Mouse (Mus musculus) liver, embryonic 16.5 days (tissue): ENCODE measurements around the gene Stk11. TPM values are rescaled to one million over a fixed set of nuclear protein-coding genes. Genes with fewer than 3 reads are reported as not detected.

Experiments used
- ATAC-seq: fragments of 200-750 bp; cut with Nextera tagmentation; 2 replicates; pipeline ENCODE4 v1.8.0; 2017; ENCODE audit warnings: low read depth, mild to moderate bottlenecking, moderate number of reproducible peaks, moderate library complexity
- H3K27ac ChIP-seq: fragments of 300-500 bp; sonication (generic); 2 replicates; pipeline ENCODE4 v1.5.1; 2014; ENCODE audit warnings: mild to moderate bottlenecking, low read length
- H3K27me3 ChIP-seq: fragments of 300-500 bp; sonication (generic); 2 replicates; pipeline ENCODE4 v1.6.1; 2014; ENCODE audit warnings: low read depth, low read length, mixed read lengths; ENCODE audit not compliant: control insufficient read depth, insufficient read depth
- H3K36me3 ChIP-seq: fragments of 300-500 bp; sonication (generic); 2 replicates; pipeline ENCODE4 v1.6.1; 2014; ENCODE audit warnings: mild to moderate bottlenecking; ENCODE audit not compliant: control insufficient read depth, insufficient read depth
- H3K4me1 ChIP-seq: fragments of 300-500 bp; sonication (generic); 2 replicates; pipeline ENCODE4 v1.6.1; 2014; ENCODE audit warnings: low read depth, low read length, mixed read lengths; ENCODE audit not compliant: control insufficient read depth
- H3K4me2 ChIP-seq: fragments of 300-500 bp; sonication (generic); 2 replicates; pipeline ENCODE4 v1.6.1; 2014; ENCODE audit warnings: low read depth, low read length, mixed read lengths
- H3K4me3 ChIP-seq: fragments of 300-500 bp; sonication (generic); 2 replicates; pipeline ENCODE4 v1.5.1; 2014; ENCODE audit warnings: low read depth, mild to moderate bottlenecking, low read length
- H3K9ac ChIP-seq: fragments of 300-500 bp; sonication (generic); 2 replicates; pipeline ENCODE4 v1.6.1; 2014; ENCODE audit warnings: low read depth, low read length
- H3K9me3 ChIP-seq: fragments of 300-500 bp; sonication (generic); replicated peaks from 2 replicates; pipeline ENCODE4 v1.6.1; 2016; ENCODE audit warnings: low read length; ENCODE audit not compliant: control insufficient read depth
- WGBS: fragments of 180-500 bp; shearing (Covaris S2); extraction: QIAGEN DNeasy Blood & Tissue Kit; methylation state at CpG from one replicate; pipeline ENCODE4 v1.1.7; 2014; ENCODE audit not compliant: insufficient replicate concordance; 5-methylcytosine and 5-hydroxymethylcytosine counted together
- polyA plus RNA-seq: library from polyadenylated mRNA; unstranded; fragments of >200 nt; fragmentation: Nextera tagmentation; extraction: Ambion mirVana; gene quantifications from 2 replicates; pipeline ENCODE4 v1.2.1, GENCODE M21; 2015

Gene Stk11
- polyA plus RNA-seq, 1 experiment from 2014 or later, result 14.4 TPM

DNA sequence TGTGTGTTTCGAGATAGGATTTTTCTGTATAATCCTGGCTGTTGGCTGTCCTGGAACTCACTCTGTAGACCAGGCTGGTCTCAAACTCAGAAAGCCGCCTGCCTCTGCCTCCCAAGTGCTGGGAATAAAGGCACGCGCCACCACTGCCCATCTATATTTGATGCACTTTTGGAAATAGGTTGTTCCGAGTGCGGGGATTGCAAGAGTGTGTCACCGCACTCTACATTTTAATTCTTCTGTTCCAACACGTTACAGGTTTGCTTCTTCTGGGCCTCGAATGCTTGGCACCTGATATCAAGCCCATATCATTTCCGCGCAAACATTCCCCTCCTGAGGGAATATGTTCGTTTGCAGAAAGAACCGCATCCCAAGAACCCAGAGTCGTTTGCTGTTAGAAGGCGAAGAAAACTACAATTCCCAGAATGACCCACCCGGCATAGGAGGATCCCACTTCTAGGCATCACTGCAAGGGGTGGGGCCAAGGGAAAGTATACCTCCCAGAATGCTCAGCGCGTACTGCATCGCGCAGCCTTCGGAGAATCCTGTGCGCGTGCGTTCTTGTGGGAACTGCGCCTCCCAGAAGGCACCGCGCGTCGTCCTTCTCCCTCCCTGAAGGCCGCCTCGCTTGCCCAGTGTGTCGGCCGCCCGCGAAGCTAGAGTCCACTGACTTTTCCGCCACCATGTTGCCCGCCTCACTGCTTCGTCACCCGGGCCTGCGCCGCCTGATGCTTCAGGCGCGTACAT is 26.4 kb downstream of the Stk11 start:
- under 1% methylated on average over 43 of the region's 43 CpGs for WGBS
- Histone ChIP-seq H3K36me3 (peaks cover 16% of the 10 kb centered on the region), H3K9me3 (no peaks in the 10 kb centered on the region), H3K4me3 (peak overlapping the region; percentile 75), H3K9ac (peak overlapping the region; percentile 88), H3K4me2 (peak overlapping the region; percentile 72), H3K27ac (peak overlapping the region; percentile 94), H3K27me3 (peaks cover 35% of the 10 kb centered on the region), H3K4me1 (peaks cover 81% of the 10 kb centered on the region)
- peak; percentile 88 for ATAC-seq

GRCm38 (mm10) chr10:80142530-80142925 is 26.9 kb downstream of the Stk11 start:
- Histone ChIP-seq H3K27me3 (peaks cover 29% of the 10 kb centered on the region), H3K4me1 (peaks cover 81% of the 10 kb centered on the region), H3K4me2 (peak overlapping the region; percentile 72), H3K9me3 (no peaks in the 10 kb centered on the region), H3K27ac (peak overlapping the region; percentile 94), H3K9ac (peak overlapping the region; percentile 88), H3K4me3 (peak overlapping the region; percentile 75), H3K36me3 (peaks cover 16% of the 10 kb centered on the region)
- WGBS, result under 1% methylated on average over 15 of the region's 15 CpGs
- ATAC-seq, result peak; percentile 32

- Histone ChIP-seq H3K36me3 (peaks cover 16% of the 10 kb centered on the region), H3K4me2 (0 out of 2 replicates have a peak overlapping the region, but pooled peaks have one; percentile 72), H3K27me3 (peaks cover 18% of the 10 kb centered on the region), H3K9ac (no peak overlapping the region), H3K9me3 (no peaks in the 10 kb centered on the region), H3K4me1 (peaks cover 79% of the 10 kb centered on the region), H3K4me3 (no peak overlapping the region), H3K27ac (no peak overlapping the region)
- ATAC-seq, result no peak
- WGBS, result 85% methylated on average over 7 of the region's 7 CpGs
Measured at GRCm38 (mm10) chr10:80143664-80144063, 28.1 kb downstream of the Stk11 start.

DNA sequence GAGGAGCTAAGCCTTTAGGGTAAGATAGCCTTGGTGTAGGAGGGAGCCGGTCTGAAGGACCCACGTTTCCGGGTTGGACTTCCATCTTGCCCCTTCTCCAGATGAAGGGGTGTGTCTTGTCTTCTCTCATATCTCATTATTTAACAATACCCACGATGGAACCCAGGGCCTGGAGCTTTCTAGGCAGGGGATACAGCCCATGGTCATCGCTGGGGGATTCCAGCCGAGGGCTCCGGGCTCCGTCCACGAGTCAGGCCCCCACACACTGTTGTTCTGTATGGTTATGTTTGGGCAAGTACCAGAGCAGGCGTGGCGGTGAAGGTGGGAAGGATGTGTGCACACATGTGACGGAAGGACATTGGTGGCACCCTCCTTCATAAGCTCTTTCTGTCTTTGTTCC is 28.6 kb downstream of the Stk11 start:
- peaks cover 13% of the 10 kb centered on the region for H3K27me3 ChIP-seq
- no peak overlapping the region for H3K27ac ChIP-seq
- ATAC-seq, result no peak
- H3K4me3 ChIP-seq, result no peak overlapping the region
- 85% methylated on average over 12 of the region's 12 CpGs for WGBS
- H3K36me3 ChIP-seq, result peaks cover 16% of the 10 kb centered on the region
- H3K9me3 ChIP-seq, result no peaks in the 10 kb centered on the region
- H3K9ac ChIP-seq, result no peak overlapping the region
- no peak overlapping the region for H3K4me2 ChIP-seq
- H3K4me1 ChIP-seq, result peaks cover 74% of the 10 kb centered on the region

DNA sequence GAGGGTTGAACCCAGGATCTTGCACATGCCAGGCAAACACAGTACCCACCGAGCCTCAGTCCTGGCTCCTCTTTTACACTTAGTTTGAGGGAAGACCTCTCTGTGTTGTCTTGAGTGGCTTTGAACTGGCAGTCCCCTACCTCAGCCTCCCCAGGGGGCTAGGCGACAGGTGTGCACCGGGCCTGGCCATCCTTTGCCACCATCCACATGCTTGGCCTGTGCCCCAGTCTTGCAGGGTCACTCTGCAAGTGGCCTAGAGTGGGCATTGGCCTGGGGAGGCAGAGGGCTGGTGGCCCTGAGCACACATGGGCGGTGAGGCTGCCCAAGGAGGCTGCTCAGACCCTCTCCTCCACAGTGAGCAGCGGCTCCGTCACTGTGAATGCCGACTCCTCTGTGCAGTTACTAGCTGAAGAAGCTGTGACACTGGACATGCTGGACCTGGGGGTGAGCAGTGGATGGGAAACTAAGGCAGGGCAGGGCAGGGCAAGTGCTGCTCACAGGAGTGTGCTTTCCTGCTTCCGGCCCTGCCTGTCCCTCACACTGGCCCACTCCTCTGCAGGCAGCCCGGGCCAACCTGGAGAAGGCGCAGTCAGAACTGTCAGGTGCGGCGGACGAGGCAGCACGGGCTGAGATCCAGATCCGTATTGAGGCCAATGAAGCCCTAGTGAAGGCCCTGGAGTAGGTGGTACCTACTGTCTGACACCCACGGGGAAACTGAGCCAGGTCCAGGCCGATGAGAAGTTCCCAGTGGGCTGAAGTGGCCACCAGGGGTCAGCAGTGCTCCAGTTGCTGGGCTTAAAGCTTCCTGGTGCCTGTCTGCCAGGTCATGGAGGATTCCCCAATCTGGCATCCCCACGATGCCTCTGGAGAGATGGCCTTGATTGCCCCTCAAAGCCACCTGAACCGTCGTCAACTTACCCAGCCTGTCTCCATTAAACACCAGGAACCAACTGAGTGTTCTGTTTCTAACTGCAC is 29.5 kb downstream of the Stk11 start:
- H3K4me2 ChIP-seq, result 0 out of 2 replicates have a peak overlapping the region, but pooled peaks have one; percentile 34
- H3K9me3 ChIP-seq, result no peaks in the 10 kb centered on the region
- H3K4me3 ChIP-seq, result no peak overlapping the region
- peak overlapping the region; percentile 99 for H3K27ac ChIP-seq
- no peak for ATAC-seq
- WGBS, result 74% methylated on average over 20 of the region's 20 CpGs
- peaks cover 16% of the 10 kb centered on the region for H3K36me3 ChIP-seq
- peaks cover 3% of the 10 kb centered on the region for H3K27me3 ChIP-seq
- H3K9ac ChIP-seq, result no peak overlapping the region; the same call in 1 of the 2 replicates
- H3K4me1 ChIP-seq, result peaks cover 71% of the 10 kb centered on the region

GRCm38 (mm10) chr10:80145896-80146295 is 30.3 kb downstream of the Stk11 start:
- Histone ChIP-seq H3K27ac (peak overlapping the region; percentile 99), H3K4me3 (no peak overlapping the region), H3K36me3 (peaks cover 16% of the 10 kb centered on the region), H3K4me1 (peaks cover 74% of the 10 kb centered on the region), H3K9ac (peak overlapping the region; percentile 88), H3K27me3 (no peaks in the 10 kb centered on the region), H3K9me3 (no peaks in the 10 kb centered on the region), H3K4me2 (peak overlapping the region; percentile 34; the same call in 1 of the 2 replicates)
- 49% methylated on average over 6 of the region's 6 CpGs for WGBS
- ATAC-seq, result no peak

- WGBS, result 63% methylated on average over 4 of the region's 4 CpGs
- Histone ChIP-seq H3K9ac (peak overlapping the region; percentile 88), H3K4me2 (peak overlapping the region; percentile 98), H3K27ac (peak overlapping the region; percentile 99), H3K36me3 (peaks cover 18% of the 10 kb centered on the region), H3K27me3 (no peaks in the 10 kb centered on the region), H3K4me1 (peaks cover 74% of the 10 kb centered on the region), H3K4me3 (no peak overlapping the region), H3K9me3 (no peaks in the 10 kb centered on the region)
- ATAC-seq, result no peak
Measured at GRCm38 (mm10) chr10:80146568-80147011, 31.0 kb downstream of the Stk11 start.

DNA sequence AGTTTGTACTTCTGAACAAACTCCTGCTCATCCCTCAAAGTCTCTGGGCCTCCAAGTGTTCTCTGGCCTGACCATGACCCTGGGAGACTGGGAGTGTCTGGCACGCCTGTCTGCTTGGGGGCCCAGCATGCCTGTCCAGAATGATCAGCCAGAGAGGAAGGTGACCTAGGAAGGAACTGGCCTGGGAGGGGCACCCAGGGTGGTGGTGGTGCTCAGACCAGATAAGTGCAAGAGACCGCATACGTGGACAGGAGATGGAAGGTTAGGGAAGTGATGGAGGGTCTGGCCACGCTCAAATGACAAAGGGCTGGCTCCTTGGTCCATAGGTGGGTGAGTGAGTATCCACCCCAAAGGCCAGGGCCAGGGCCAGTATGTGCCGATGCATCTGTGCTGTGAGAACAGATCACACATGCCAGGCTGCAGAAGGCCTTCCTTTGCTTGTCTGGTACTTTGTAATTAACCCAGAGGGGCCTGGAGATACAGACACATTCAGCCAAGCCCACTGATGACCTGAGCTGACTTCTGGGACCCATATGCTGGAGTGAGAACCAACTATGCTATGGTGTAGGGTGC is 31.6 kb downstream of the Stk11 start:
- peak overlapping the region; percentile 88 for H3K9ac ChIP-seq
- H3K36me3 ChIP-seq, result peaks cover 24% of the 10 kb centered on the region
- H3K9me3 ChIP-seq, result no peaks in the 10 kb centered on the region
- peak overlapping the region; percentile 98 for H3K4me2 ChIP-seq
- no peaks in the 10 kb centered on the region for H3K27me3 ChIP-seq
- peak overlapping the region; percentile 99 for H3K27ac ChIP-seq
- H3K4me3 ChIP-seq, result peak overlapping the region; percentile 93
- peaks cover 78% of the 10 kb centered on the region for H3K4me1 ChIP-seq
- no peak for ATAC-seq
- 25% methylated on average over 5 of the region's 5 CpGs for WGBS
